Mouse (Mus musculus) common myeloid progenitor, adult 5-6 weeks (primary cell): ENCODE results near the gene Pot1a. TPM values are rescaled to one million over a fixed set of nuclear protein-coding genes. Genes with fewer than 3 reads are reported as not detected.

Experiments
- ATAC-seq: replicated peaks from 2 replicates; pipeline ENCODE4 v1.8.0; 2016; ENCODE audit warnings: low read depth, mild to moderate bottlenecking, moderate TSS enrichment, inconsistent platforms; ENCODE audit not compliant: poor library complexity, severe bottlenecking
- total RNA-seq: library from RNA; stranded (forward); fragments of 200-1000, 187-1606 nt; gene quantifications from 2 replicates; pipeline ENCODE4 v1.2.3, GENCODE M21; 2017

The Pot1a gene
- 42.8 and 55.2 TPM in 2 replicates for total RNA-seq

DNA sequence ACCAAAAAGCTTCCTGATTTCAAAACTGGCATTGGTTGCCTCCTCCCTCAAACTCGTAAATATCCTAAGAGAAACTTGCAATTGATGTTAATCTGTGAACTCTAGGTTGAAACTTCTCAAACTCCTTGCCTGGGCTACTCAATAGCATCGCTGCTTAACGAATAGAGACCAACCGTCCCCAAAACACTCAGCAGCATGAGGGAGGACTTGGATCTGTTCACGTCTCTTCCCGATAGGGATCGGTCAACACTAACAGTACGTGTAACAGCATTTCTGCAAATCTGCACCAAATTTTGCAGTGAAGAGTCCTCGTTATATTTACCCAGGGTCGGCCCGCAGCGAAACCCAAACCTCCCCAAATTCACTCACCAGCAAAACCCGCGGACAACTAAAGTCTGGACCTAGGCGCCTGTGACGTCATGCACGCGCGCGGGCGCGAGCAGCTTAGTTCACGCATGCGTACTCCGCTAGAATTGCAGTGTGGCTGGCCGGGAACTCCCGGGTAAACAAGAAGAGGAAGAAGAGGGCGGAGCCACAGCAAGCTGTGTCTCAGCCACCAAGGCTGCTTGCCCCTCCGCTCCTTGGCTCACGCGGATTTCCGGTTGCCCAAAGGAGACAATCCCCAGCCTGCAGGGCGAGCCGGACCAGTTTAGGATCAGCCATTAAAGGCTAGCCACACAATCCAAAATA is at the start of gene Pot1a:
Pot1a (minus strand) TSS at position 441 of the 690 bp plus-strand sequence.
- peak; percentile 98 for ATAC-seq

DNA sequence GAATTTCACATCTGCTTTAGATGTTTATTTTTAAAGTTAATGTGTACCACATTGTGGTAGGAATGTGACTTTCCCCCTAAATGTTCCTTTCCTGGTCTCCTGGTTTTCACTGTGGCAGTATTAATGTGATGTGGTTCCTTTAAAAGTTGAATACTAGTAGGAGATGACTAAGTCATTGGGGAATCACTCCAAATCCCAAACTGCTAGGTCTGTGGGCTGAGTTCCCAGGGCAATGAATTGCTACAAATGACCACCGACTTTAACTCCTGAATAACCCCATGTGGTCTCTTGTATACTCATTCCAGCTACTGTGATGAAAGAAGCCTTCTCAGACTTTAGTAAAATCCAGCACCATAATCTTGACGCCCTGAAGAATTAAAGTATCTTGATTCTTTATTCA is 27.2 kb upstream of the Pot1a start:
- ATAC-seq: no peak

DNA sequence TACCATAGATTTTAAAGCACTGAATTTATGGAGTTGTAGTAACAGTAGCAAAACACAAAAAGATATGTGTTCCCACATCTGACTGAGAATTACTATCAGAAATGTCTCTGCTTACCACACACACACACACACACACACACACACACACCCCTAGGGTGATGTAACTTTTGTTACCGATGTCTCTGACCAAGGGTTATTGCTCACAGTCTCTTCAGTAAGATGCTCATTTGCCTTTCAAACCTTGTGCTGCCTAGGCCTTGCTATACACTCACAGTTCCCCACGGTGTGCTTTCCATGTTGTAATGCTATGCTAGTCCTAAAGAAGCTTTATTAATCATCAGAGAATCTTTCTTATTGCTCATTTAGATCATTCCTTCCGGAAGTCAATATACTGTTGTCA is 3.0 kb downstream of the Pot1a start:
- ATAC-seq: no peak

DNA sequence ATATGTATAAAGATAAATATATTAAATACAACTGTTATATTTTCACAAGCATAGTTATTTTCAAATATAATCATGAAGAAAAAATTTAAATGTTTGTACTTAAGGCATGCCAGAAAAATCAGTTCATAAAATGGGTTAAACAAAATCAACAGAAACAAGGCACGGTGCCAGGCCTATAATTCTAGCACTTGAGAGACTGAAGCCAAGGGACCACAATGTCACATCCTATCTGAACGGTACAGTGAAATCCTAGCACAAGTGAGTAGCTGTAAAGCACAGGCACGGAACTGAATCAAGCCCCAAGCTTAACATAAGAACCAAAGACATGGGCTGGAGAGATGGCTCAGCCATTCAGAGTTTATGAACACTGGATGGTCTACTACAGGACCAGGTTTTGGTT is 6.8 kb downstream of the Pot1a start:
- no peak for ATAC-seq

DNA sequence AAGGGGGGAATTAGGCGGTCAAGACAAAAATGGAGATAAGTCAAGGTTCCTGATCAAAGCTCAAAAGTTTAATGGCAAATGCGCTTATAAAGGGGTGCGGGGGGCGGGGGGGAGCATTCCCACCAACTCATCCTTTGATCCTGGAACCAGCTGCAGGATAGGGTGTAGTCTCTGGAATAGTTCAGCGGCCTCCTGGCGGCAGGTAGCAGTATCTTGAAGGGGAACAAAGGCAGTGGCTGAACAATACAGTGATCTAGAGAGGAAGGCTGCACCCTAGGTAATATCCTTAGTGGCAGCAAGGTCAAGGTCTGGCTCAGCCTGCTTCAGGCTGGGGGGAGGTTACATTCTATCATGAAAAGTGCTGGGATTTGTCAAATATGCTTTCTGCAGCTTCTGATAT is 7.8 kb downstream of the Pot1a start:
- no peak for ATAC-seq

- ATAC-seq: no peak
Observed at GRCm38 (mm10) chr6:25768238-25768637, 40.8 kb downstream of the Pot1a start.

- ATAC-seq: no peak
Observed at GRCm38 (mm10) chr6:25767552-25767951, 41.5 kb downstream of the Pot1a start.

GRCm38 (mm10) chr6:25767073-25767472 is 42.0 kb downstream of the Pot1a start:
- ATAC-seq: peak; percentile 72

GRCm38 (mm10) chr6:25766283-25766682 is 42.8 kb downstream of the Pot1a start:
- ATAC-seq: no peak

GRCm38 (mm10) chr6:25752651-25753050 is 56.4 kb downstream of the Pot1a start:
- no peak for ATAC-seq

DNA sequence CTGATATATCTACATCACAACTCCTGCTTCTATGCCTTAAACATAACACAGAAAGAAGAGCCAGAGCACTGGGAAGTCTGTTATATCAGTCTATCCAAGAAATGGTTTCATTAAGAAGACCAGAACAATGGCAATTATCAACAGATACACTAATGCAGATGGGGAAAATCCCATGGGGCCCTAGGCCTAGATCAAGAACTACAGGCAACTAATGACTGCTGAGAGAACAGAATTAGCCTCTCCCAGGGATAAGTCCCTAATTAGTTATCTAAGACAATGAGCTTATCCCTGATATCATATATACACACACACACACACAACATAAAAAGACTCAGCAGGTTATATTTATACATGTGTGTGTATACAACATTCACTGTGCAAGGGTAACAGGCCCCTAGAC is 72.5 kb downstream of the Pot1a start:
- ATAC-seq: no peak

DNA sequence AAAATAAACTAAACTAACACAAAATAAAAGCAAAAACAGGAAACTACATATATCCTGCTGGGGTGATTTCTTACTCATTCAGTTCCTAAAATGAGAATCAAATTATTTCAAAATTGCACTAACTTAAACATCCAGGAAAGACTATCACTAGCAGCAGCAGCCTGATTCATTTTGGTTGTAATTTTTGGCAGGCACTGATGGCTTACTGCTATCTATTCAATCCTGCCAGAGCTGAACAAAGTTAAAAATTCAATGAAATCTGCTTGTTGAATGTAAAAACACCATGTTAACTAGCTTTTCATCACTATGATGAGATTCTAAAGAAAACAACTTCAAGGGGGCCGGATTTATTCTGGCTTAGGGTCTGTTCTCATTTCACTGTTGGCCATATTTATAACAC is 82.5 kb downstream of the Pot1a start:
- no peak for ATAC-seq

- ATAC-seq: no peak
Observed at GRCm38 (mm10) chr6:25710601-25711000, 98.4 kb downstream of the Pot1a start.

DNA sequence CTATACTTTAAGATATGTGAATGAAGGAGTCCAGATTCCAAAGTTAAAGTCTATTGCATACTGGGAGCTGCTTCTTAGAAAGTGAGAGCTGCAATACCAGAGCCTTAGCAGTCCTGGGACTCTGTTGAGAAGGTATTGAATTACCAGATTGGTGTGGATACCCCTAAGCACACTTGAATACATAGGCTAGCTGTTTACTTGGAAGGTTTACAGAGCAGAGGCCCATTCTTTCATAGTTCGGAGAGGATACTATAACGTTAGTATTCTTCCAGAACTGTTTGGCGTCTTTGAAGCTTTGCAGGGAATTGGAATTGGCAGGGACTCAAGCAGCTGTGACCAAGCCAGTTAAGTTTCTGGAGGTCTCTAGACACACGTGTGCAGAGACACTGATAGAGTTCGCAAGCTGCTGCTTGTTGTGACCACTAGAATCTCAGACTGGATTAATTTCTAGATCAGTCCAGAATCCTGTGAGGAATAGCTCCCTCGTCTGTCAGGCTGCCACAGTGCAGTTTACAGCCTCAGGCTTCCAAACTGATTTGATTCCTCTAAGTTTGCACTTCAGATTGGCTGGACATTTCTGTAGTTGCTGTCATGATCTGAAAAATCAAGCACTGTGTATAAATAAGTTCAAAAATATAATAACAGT is 99.7 kb downstream of the Pot1a start:
- no peak for ATAC-seq

DNA sequence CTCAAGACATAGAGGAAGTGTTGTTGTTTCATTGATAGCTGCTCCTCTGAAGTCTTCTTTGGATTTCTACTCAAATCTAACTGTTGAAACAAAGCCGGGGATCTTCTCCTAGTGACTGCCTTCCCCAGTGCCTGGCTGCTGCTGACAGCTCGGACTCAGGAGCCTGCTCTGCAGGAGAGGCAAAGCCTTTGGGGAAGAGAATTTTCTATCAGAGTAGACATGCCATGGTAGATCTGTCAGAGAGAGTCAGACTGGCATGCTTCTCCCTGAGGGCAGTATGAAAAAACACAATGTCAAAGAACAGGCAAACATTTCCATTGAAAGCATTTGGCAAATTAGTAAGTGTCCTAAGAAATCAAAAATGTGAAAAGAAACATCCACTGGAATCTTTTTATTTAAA is 109.1 kb downstream of the Pot1a start:
- ATAC-seq: no peak

Other genes with a start within 250 kb of the Pot1a start
- not detected in 2 replicates for gene Gpr37, start 118.5 kb downstream of the Pot1a start, total RNA-seq